Mouse (Mus musculus) thymus, postnatal 14 days (tissue): ENCODE measurements around the gene Olfr12.

Experiments used
- DNase-seq: peaks from one replicate; pipeline ENCODE4 v3.0.0; 2021

The Olfr12 gene

DNA sequence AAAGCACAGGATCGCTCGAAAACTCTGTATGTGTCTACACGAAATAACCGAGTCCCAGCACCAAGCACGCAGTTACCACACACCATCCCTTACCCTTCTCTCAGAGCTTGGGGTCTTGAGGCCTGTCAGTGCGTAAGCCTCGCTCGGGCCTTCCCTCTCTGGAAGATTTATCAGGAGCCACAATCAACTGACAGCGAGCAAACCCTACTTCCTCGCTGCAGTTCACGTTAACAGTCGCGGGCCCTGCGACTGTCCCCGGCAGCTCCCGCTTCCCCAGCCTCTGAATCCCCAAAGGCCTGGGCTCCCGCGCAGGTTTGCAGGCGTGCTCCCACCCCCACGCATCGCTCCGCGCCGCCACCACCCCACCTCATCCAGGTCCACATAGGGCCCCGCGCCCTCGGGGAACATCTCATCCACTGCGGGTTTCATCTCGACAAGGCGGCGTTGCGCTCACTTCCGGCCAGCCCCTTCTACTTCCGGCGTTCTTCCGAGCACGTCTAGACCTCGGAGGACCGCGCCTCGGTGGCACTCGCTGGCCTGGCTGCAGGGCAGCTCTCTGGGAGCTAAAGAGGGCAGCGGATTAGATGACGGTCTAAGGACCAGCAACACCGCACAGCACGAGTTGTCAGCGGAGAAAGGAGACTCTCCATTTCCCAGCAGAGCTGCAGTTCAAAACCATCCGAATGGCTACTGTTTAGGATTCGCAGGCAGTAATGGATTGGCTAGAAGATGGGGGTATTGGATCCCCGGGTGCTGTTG, 24.1 kb downstream of the Olfr12 start, which contains the start of gene Cops9:
Gene Cops9 (minus strand): TSS at position 472 of the 759 bp plus-strand sequence.
- peak; percentile 87 for DNase-seq

GRCm38 (mm10) chr1:92643691-92644090, 26.1 kb downstream of the Olfr12 start:
- DNase-seq, result no peak

GRCm38 (mm10) chr1:92644916-92645315, 27.3 kb downstream of the Olfr12 start:
- no peak for DNase-seq

DNA sequence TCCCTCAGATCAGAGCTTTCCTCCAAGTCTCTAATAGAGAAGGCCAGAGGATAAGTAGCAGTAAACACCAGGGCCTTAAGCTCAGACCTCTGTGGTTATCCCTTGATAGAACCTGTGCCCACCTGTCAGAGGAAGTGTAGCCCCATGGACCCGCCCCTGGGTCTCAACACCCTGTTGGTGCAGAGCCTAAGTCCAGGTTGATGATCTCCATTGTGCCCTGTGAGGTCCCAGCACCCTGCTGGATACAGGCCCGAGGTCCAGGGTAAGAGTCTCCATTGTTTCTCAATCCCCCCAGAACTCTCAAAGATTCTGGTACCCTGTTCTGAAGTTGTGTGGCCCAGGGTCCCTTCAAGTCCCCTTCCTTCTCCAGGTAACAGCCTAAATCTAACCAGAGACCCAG, 28.5 kb downstream of the Olfr12 start:
- no peak for DNase-seq

- DNase-seq, result no peak
Measured at GRCm38 (mm10) chr1:92646601-92647000, 29.0 kb downstream of the Olfr12 start.

DNA sequence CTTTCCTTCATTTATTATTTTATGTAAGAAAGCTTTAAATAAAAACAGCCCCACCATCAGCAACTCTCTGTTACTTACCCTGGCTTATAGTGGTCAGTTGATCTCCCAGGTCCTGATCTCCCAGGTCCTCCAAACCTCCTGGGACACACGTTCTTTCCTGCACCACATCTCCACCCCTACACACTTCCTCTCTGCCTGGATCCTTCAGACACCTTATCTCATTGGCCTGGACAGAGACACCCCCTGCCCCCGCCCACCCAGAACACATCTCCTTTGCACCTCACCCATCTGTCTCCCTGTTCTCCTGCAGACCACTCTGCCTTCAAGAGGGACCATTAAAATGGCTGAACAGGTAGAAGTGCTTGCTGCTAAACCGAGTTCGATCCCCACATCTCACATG, 29.4 kb downstream of the Olfr12 start:
- DNase-seq, result no peak

DNA sequence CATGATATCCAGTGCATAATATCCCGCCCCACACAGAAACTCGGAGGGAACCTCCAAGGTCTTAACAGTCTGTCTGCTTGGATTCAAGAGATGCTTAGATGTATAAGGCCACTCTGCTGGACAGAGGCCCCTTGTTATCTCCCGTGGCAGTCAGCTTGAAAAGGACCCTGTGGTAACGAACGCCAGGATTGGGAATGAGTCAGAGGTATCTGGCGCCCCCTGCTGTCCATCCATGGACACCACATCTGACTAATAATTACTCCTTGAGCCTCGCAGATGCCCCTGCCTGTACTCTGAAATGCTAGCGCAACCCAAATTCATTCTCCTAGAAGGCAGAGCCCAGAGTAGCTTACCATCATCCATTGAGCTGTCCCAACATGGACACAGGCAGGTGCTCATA, 30.2 kb downstream of the Olfr12 start:
- peak; percentile 61 for DNase-seq

- peak; percentile 23 for DNase-seq
Measured at GRCm38 (mm10) chr1:92648197-92648596, 30.6 kb downstream of the Olfr12 start.

DNA sequence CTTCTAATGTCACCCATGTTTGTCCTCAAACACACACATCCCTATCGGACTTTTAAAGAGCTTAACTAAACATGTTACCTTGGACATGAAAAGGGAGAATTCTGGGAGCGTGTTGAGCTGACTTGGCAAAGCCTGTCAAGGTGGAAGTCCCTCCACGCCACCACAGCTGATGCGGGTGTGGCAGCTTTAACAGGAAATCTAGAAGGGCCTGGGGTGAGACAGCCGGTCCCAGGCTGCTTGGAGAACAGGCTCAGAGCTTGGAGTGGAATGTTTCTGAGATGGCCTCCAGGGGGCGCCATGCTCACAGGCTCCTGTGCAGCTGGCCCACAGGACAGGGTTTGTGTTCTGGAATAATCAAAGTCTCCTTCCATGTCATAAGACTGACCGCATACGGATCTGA, 31.1 kb downstream of the Olfr12 start, which contains the start of gene Otos:
Gene Otos (minus strand): TSS at position 169 of the 400 bp plus-strand sequence.
- DNase-seq, result peak; percentile 67

DNA sequence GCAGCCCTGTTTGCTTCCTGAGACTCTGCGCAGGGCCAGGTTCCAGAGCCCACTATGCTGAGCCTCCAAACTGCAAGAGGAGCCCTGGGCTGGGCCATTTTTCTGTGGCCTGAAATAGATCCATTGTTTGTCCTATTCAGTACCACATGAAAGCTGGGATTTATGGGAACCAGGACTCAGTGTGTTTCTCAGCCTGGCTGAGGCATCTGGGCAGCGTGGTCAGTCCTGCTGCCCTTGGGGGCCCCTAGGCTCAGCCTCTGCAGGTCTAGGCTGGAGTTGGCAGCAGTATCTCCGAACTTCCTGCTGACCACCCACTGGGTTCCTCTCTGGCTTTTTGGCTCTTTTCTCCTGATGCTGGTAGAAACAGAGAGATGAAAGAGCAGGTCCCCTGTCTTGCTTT, 33.9 kb downstream of the Olfr12 start:
- DNase-seq, result no peak

DNA sequence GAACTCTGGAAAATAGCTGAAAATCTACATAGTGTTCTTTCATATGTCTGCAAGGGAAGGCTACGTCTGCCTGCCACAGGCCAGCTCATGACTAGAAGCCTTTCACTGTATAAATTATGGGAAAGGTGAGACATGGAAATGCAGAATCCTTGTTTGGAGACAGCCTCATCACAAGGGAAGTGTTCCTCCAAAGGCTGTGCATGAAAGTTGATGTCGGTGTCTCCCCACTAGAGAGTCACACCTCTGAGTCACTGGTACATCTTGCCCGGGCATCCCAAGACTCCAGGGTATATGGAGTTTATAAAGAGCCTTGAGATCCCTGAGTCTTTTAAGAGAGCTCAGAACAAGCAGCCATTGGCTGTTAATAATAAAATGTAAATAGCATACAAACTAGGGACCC, 35.6 kb downstream of the Olfr12 start:
- DNase-seq, result no peak

DNA sequence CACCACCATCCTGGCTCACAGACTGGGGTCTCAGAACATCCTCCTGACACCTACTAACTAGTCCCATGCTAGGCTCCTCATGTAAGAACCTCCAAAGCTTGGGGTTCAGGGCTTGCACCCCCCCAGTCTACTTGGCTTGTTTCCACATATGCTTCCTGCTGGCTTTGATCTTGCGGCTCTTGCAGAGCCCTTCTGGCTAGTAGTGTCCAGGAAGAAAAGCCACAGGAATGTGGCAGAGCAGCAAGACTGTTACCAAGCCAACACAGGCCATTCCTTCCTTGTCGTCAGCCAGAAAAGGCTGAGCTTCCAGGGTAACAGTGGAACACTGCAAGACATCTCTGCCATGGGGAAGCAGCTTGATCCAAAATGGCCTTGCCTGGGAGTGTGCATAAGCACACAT, 37.1 kb downstream of the Olfr12 start:
- no peak for DNase-seq

DNA sequence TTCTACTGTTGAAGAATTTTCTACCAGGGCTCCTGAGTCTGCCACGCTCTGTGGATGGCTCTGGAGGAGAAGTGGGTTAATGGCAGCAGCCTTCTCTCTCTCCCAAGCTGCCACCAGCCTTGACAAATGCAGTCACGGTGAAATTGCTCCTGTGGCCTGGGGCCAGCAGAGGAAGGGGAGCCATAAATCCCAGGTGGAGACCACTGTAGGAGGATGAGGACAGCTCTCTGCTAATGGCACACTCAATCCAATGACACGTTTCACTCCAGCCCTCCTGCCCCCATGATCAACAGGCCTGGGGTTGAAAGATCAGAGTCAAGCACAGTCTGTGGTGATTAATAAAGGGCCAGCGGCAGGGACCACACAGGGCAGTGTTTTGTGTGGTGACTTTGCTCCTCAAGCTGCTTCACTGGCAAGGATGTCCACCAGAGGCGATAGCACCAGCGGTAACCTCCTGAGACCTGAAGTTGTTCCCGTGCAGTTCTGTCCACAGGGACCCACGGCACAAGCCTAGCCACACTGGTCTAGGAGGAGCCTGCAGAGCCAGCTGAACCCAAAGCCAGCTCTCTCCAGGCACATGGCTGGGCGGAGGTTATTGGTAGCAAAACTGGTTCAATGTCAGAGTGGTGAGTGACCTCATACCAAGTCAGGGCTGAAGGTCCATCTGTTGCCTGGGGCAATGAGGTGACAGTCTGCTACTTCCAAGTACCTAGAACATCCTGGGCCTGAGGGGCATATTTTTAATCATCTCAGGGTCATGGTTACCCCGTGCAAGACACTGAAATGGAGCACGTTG, 39.6 kb downstream of the Olfr12 start:
- DNase-seq, result no peak

GRCm38 (mm10) chr1:92659392-92659791, 41.8 kb downstream of the Olfr12 start:
- DNase-seq, result no peak

- no peak for DNase-seq
Measured at GRCm38 (mm10) chr1:92667106-92667505, 49.5 kb downstream of the Olfr12 start.

GRCm38 (mm10) chr1:92669430-92669829, 51.8 kb downstream of the Olfr12 start:
- no peak for DNase-seq

GRCm38 (mm10) chr1:92671326-92671725, 53.7 kb downstream of the Olfr12 start:
- DNase-seq, result no peak
